Mouse (Mus musculus) lung, adult 2 months (tissue): ENCODE results near the gene Ak4. TPM values are rescaled to one million over a fixed set of nuclear protein-coding genes. Genes with fewer than 3 reads are reported as not detected.

Source experiments
- DNase-seq: peaks from one replicate; pipeline ENCODE4 v3.0.0; 2022
- H3K4me1 ChIP-seq: fragments of 200-500 bp; 2 replicates; pipeline ENCODE4 v1.6.1; 2011; ENCODE audit warnings: low read length; ENCODE audit not compliant: control insufficient read depth, insufficient read depth
- H3K4me3 ChIP-seq: fragments of 200-500 bp; replicated peaks from 2 replicates; pipeline ENCODE3; 2011; ENCODE audit warnings: low read depth, mild to moderate bottlenecking, control low read depth, low read length; ENCODE audit errors: extremely low read depth
- CTCF ChIP-seq: fragments of 200-500 bp; IDR thresholded peaks from 2 replicates; pipeline ENCODE4 v1.5.1; 2011; ENCODE audit warnings: mild to moderate bottlenecking, low read length, control low read depth; ENCODE audit not compliant: insufficient read depth
- POLR2A ChIP-seq: fragments of 200-500 bp; IDR thresholded peaks from 2 replicates; pipeline ENCODE4 v1.6.1; 2011; ENCODE audit warnings: low read depth, mild to moderate bottlenecking, control low read depth, low read length, borderline replicate concordance; ENCODE audit errors: extremely low read depth
- WGBS: fragments of 180-500 bp; shearing (Covaris S2); methylation state at CpG from one replicate; pipeline ENCODE4 v1.1.7; 2018; 5-methylcytosine and 5-hydroxymethylcytosine counted together
- polyA plus RNA-seq: library from polyadenylated mRNA; depleted of rRNA; stranded (reverse); fragments of >200 nt; gene quantifications from 2 replicates; pipeline ENCODE4 v1.2.3, GENCODE M21; 2012

Ak4 gene
- polyA plus RNA-seq, 1 experiment, result 1.6 TPM

DNA sequence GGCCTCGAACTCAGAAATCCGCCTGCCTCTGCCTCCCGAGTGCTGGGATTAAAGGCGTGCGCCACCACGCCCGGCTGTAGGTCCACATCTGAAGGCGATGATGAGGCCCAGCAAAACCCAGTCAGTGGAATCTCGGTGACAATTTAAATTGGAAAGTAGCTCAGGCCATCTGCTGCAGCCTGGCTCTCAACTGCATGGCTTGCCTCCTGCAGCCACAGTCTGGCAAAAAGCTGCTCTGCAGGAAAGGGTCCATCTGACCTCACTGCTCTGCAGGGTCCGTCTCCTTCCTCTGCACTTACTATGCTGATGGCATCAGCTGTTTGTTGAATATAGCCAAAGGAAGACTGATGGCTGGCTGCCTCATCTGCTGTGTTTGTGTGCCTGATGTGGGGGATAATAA is 3.9 kb downstream of the Ak4 start:
- 87% methylated on average over 10 of the region's 10 CpGs for WGBS
- TF ChIP-seq CTCF (no peak), POLR2A (no peak)
- DNase-seq, result no peak
- Histone ChIP-seq H3K4me1 (no peaks in the 10 kb centered on the region; the same call in 1 of the 2 replicates), H3K4me3 (no peak overlapping the region)

GRCm38 (mm10) chr4:101423571-101423970 is 4.5 kb downstream of the Ak4 start:
- H3K4me1 ChIP-seq, result no peaks in the 10 kb centered on the region; the same call in 1 of the 2 replicates
- no peak for DNase-seq
- no peak for TF ChIP-seq POLR2A
- TF ChIP-seq CTCF, result no peak
- no peak overlapping the region for H3K4me3 ChIP-seq
- WGBS, result 77% methylated on average over 5 of the region's 5 CpGs

GRCm38 (mm10) chr4:101424495-101424894 is 5.4 kb downstream of the Ak4 start:
- Histone ChIP-seq H3K4me3 (no peak overlapping the region), H3K4me1 (no peaks in the 10 kb centered on the region)
- no peak for DNase-seq
- 81% methylated on average over 3 of the region's 3 CpGs for WGBS
- no peak for TF ChIP-seq CTCF
- TF ChIP-seq POLR2A, result no peak

- H3K4me3 ChIP-seq, result no peak overlapping the region
- DNase-seq, result no peak
- 60% methylated on average over 5 of the region's 5 CpGs for WGBS
- TF ChIP-seq CTCF (no peak), POLR2A (no peak)
- no peaks in the 10 kb centered on the region for H3K4me1 ChIP-seq
Observed at GRCm38 (mm10) chr4:101425119-101425518, 6.0 kb downstream of the Ak4 start.

DNA sequence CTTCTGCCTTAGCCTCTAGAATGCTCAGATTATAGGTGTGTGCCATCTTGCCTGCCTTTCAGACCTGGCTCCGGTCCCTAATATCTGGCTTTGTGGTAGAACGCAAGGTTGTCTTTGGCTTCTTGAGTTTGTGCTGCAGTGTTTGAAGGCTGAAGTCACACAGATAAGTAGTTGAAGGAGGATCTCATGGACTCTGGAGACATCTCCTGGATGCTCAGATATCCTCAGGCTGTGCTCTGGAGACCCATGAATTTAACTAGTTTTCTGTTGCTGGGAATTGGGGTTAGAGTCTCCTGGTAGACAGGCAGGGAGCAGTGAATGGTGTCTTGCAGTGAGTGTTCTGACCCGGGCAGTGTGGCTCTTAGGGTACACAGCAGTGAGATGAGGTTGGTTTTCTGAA is 6.6 kb downstream of the Ak4 start:
- no peak for DNase-seq
- TF ChIP-seq CTCF (no peak), POLR2A (no peak)
- WGBS, result 81% methylated on average over 3 of the region's 3 CpGs
- Histone ChIP-seq H3K4me3 (no peak overlapping the region), H3K4me1 (no peaks in the 10 kb centered on the region)

- H3K4me1 ChIP-seq, result no peaks in the 10 kb centered on the region
- no peak overlapping the region for H3K4me3 ChIP-seq
- no peak for DNase-seq
- TF ChIP-seq POLR2A (no peak), CTCF (no peak)
- 89% methylated on average over 6 of the region's 6 CpGs for WGBS
Observed at GRCm38 (mm10) chr4:101426566-101426965, 7.5 kb downstream of the Ak4 start.

- Histone ChIP-seq H3K4me1 (no peaks in the 10 kb centered on the region), H3K4me3 (no peak overlapping the region)
- TF ChIP-seq POLR2A (no peak), CTCF (no peak)
- WGBS, result 89% methylated on average over 11 of the region's 11 CpGs
- no peak for DNase-seq
Observed at GRCm38 (mm10) chr4:101427886-101428680, 9.0 kb downstream of the Ak4 start.

DNA sequence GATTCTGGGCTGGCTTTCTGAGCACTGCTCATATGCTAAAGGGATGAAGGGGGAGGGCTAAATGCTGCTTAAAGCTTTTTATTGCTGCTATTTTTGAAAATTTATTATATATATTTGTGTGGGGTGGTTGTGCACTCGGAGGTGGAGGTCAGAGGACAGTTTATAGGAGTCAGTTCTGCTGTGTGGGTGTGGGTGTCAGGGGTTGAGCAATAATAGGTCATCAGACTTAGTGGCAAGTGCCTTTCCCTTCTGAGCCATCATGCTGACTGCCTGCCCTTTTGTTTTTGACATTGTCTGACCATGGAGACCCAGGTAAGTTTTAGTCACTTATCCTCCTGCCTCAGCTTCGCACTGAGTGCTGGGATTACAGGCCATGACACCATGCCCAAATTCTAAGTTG is 10.0 kb downstream of the Ak4 start:
- H3K4me1 ChIP-seq, result no peaks in the 10 kb centered on the region
- 69% methylated on average over 2 of the region's 2 CpGs for WGBS
- H3K4me3 ChIP-seq, result no peak overlapping the region
- DNase-seq, result no peak
- TF ChIP-seq POLR2A (no peak), CTCF (no peak)

GRCm38 (mm10) chr4:101430000-101430399 is 10.9 kb downstream of the Ak4 start:
- no peak for DNase-seq

DNA sequence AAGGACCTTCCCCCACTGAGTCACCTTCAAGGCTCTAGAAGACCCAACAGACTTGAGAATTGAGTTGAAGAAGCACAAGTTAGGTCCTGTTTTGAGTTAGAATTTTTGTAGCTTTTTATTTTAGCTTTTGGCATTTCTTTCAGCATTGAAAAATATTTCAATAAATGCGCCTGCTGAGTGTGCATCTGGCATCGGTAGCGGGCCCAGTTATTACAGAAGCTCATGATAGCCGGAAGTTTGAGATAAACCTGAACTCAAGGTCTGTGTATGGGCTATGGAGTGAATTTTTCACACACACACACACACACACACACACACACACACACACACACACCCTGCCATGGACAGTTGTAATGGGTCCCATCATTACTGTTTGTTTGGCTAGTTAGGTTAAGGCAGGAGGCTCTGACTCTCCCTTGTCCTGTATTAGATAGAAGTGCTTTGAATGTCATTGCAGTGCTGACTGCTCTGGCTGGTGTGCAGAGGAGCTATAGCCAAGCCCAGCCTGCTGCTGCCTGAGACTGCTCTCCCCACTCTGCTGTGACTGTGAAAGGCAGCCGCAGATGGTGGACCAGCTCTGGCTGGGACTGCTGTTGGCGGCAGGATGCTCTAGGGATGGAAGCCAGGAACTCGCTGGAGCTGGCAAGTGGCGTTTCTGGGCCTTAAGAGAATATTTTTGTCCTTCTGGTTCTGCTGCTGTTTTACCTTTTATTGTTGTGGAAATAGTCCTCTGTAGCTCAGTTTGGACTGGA is 17.9 kb downstream of the Ak4 start:
- DNase-seq, result no peak
- WGBS, result 78% methylated on average over 8 of the region's 8 CpGs
- H3K4me3 ChIP-seq, result no peak overlapping the region
- no peaks in the 10 kb centered on the region for H3K4me1 ChIP-seq
- TF ChIP-seq CTCF (no peak), POLR2A (no peak)

More at GRCm38 (mm10) chr4:101430000-101430399, 10.9 kb downstream of the Ak4 start:
- TF ChIP-seq CTCF (no peak), POLR2A (no peak)
- WGBS, result 96% methylated on average over 6 of the region's 6 CpGs
- no peak overlapping the region for H3K4me3 ChIP-seq
- H3K4me1 ChIP-seq, result no peaks in the 10 kb centered on the region
